In the genomic region with DNA sequence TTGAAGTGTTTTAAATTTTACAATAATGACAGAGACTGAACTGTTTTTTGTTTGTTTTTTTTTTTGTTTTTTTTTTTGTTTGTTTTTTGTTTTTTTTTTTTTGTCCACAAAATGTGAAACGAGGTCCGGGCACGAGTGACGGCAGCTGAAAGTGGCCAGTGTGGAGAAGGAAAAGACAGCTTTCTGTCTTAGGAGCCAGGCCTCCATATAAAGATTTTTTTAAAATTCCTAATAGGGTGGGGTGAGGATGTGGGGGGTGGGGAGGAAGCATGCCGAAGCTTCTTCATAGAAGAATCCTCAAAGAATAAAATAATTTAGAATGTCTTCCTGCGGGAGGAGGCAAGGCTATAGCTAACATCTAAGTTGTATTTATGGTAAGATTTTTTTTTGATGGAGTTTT, we compare ENCODE assay signal across 9 mouse cellular contexts.
DNase-seq lines count a peak whose midpoint lies in the region; ATAC-seq and TF ChIP-seq lines count a peak whose summit lies in the region.
"Had no signal": no experiment of that assay in that cellular context is flagged by ENCODE, and none has a peak within 500 bp of the region (broad histone marks: within the 10 kb centered on the region; RNA-seq: fewer than 3 reads in every experiment).

No protein-coding gene starts in this region.

- H3K4me2 ChIP-seq in heart, embryonic 11.5 days, result peak overlapping the region; percentile 76
- peak overlapping the region; percentile 82 for H3K4me2 ChIP-seq in liver, embryonic 12.5 days
- H3K4me2 ChIP-seq in stomach, postnatal 0 days (replicated peaks; ENCODE audit: low read depth), result peak overlapping the region; percentile 65

- no peak for TF ChIP-seq CTCF in stomach, postnatal 0 days (IDR thresholded peaks at IDR 0.05; ENCODE audit: low read depth)

- H3K36me3 ChIP-seq in heart, embryonic 11.5 days (ENCODE audit: control insufficient read depth, insufficient read depth, low read length), result no peaks in the 10 kb centered on the region
- H3K36me3 ChIP-seq in liver, embryonic 12.5 days, result no peaks in the 10 kb centered on the region
- H3K36me3 ChIP-seq in stomach, postnatal 0 days (ENCODE audit: control insufficient read depth, insufficient read depth, low read length), result no peaks in the 10 kb centered on the region

- no peaks in the 10 kb centered on the region for H3K9me3 ChIP-seq in heart, embryonic 11.5 days (replicated peaks; ENCODE audit: control insufficient read depth, low read length)
- H3K9me3 ChIP-seq in liver, embryonic 12.5 days (replicated peaks), result no peaks in the 10 kb centered on the region
- no peaks in the 10 kb centered on the region for H3K9me3 ChIP-seq in stomach, postnatal 0 days (ENCODE audit: control insufficient read depth, low read length)

- no peak for TF ChIP-seq EP300 in stomach, postnatal 0 days (optimal IDR thresholded peaks at IDR 0.05)

- WGBS in heart, embryonic 11.5 days (ENCODE audit: insufficient replicate concordance), result 19% methylated on average over 6 of the region's 6 CpGs
- 19% methylated on average over 6 of the region's 6 CpGs for WGBS in liver, embryonic 12.5 days (ENCODE audit: insufficient replicate concordance)
- WGBS in stomach, postnatal 0 days, result 0% methylated on average over 6 of the region's 6 CpGs

- H3K4me1 ChIP-seq in heart, embryonic 11.5 days (ENCODE audit: control insufficient read depth, insufficient read depth, low read length), result peaks cover 4% of the 10 kb centered on the region; the same call in 1 of the 2 replicates
- peaks cover 18% of the 10 kb centered on the region for H3K4me1 ChIP-seq in liver, embryonic 12.5 days
- no peaks in the 10 kb centered on the region for H3K4me1 ChIP-seq in stomach, postnatal 0 days (replicated peaks; ENCODE audit: control insufficient read depth, insufficient read depth)

- no peak for ATAC-seq in heart, embryonic 11.5 days (replicated peaks; ENCODE audit: insufficient number of reproducible peaks, low FRiP score, low TSS enrichment)
- no peak for ATAC-seq in liver, embryonic 12.5 days
- ATAC-seq in stomach, postnatal 0 days (ENCODE audit: low FRiP score, low TSS enrichment), result no peak

- peak overlapping the region; percentile 50 for H3K4me3 ChIP-seq in heart, embryonic 11.5 days (ENCODE audit: low read depth, low read length)
- peak overlapping the region; percentile 62 for H3K4me3 ChIP-seq in liver, embryonic 12.5 days
- peak overlapping the region; percentile 60 for H3K4me3 ChIP-seq in stomach, postnatal 0 days (ENCODE audit: low read depth, low read length)

- H3K27me3 ChIP-seq in heart, embryonic 11.5 days (ENCODE audit: control insufficient read depth, insufficient read depth, low read length), result no peaks in the 10 kb centered on the region
- no peaks in the 10 kb centered on the region for H3K27me3 ChIP-seq in liver, embryonic 12.5 days (replicated peaks)
- H3K27me3 ChIP-seq in stomach, postnatal 0 days (ENCODE audit: control insufficient read depth, insufficient read depth, low read length), result no peaks in the 10 kb centered on the region
- H3K27me3 ChIP-seq: Patski had no signal

- no peak for DNase-seq in heart, adult 9 months (ENCODE audit: low spot score in 2 of 2)
- DNase-seq in NIH3T3 (ENCODE audit: low read depth), result peak; percentile 47
- DNase-seq in forelimb bud, embryonic 11.5 days (ENCODE audit: low read depth, low spot score), result peak; percentile 29
- DNase-seq in stomach, postnatal 0 days (ENCODE audit: low spot score), result no peak
- no peak for DNase-seq in natural killer cell, adult 2 months (ENCODE audit: low spot score in 2 of 2)
- DNase-seq in layer of hippocampus, adult 9-11 months, result no peak

- H3K9ac ChIP-seq in heart, embryonic 11.5 days (ENCODE audit: low read depth, low read length), result peak overlapping the region; percentile 81
- H3K9ac ChIP-seq in liver, embryonic 12.5 days, result peak overlapping the region; percentile 66
- peak overlapping the region; percentile 65 for H3K9ac ChIP-seq in stomach, postnatal 0 days (ENCODE audit: low read length)

- H3K27ac ChIP-seq in heart, embryonic 11.5 days (ENCODE audit: low read depth, low read length), result peak overlapping the region; percentile 87
- H3K27ac ChIP-seq in liver, embryonic 12.5 days, result no peak overlapping the region; the same call in 1 of the 2 replicates
- H3K27ac ChIP-seq in stomach, postnatal 0 days (replicated peaks), result peak overlapping the region; percentile 90

Comparison
In these comparisons a context has a peak if more than half of its experiments do, and no peak if none do; other contexts are left out.
1. DNase-seq: peak in NIH3T3 (single experiment) and forelimb bud, embryonic 11.5 days (single experiment); none in heart, adult 9 months (0 of 2), stomach, postnatal 0 days (single experiment), natural killer cell, adult 2 months (0 of 2) and layer of hippocampus, adult 9-11 months (single experiment).
2. Peak in every context shown above with its lines, with median percentiles within 50 percentile points of each other: H3K4me2 ChIP-seq, H3K4me3 ChIP-seq and H3K9ac ChIP-seq.